Mouse (Mus musculus): Measurements from ENCODE around the gene 4930469K13Rik. TPM values are rescaled to one million over a fixed set of nuclear protein-coding genes. Genes with fewer than 3 reads are reported as not detected.
A peak's percentile ranks its signal among the peaks of the same experiment; 100 is the strongest.

4930469K13Rik gene
- polyA plus RNA-seq, 1 experiment from 2014 or later, result not detected

DNA sequence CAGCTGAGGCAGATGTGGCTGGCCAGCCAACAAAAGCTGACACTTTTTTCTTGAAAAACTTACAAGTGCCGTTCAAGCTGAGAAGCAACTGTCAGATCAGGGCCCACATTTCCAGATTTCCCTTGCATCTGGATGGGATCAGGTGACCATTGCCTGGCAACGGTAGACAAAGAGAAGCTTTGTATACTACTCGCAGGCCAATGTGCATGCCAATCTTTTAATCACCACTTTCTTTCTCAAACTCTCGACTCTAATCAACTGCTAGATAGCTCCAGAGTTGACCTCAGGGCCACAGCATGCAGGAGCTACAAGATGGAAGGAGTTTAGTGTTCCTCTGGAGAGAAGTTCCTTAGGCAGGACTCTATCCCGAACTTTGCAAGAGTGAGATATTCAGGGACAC lies 147.2 kb downstream of the 4930469K13Rik start:
- H3K4me3 ChIP-seq (ENCODE audit: low read length), result no peak overlapping the region
- H3K9ac ChIP-seq (ENCODE audit: low read length), result no peak overlapping the region
- H3K4me1 ChIP-seq (ENCODE audit: control insufficient read depth, insufficient read depth, low read length), result no peaks in the 10 kb centered on the region
- WGBS, result 54% methylated on average over 5 of the region's 5 CpGs
- no peaks in the 10 kb centered on the region; the same call in 1 of the 2 replicates for H3K27me3 ChIP-seq (ENCODE audit: control insufficient read depth, insufficient read depth, low read length)
- peaks cover 4% of the 10 kb centered on the region for H3K9me3 ChIP-seq (replicated peaks; ENCODE audit: control insufficient read depth, low read length)
- ATAC-seq (replicated peaks; ENCODE audit: extremely low read depth, insufficient read depth, low FRiP score), result no peak
- H3K4me2 ChIP-seq (ENCODE audit: low read depth, low read length), result no peak overlapping the region
- H3K36me3 ChIP-seq (ENCODE audit: control insufficient read depth, insufficient read depth), result no peaks in the 10 kb centered on the region
- H3K27ac ChIP-seq (ENCODE audit: low read length), result no peak overlapping the region

DNA sequence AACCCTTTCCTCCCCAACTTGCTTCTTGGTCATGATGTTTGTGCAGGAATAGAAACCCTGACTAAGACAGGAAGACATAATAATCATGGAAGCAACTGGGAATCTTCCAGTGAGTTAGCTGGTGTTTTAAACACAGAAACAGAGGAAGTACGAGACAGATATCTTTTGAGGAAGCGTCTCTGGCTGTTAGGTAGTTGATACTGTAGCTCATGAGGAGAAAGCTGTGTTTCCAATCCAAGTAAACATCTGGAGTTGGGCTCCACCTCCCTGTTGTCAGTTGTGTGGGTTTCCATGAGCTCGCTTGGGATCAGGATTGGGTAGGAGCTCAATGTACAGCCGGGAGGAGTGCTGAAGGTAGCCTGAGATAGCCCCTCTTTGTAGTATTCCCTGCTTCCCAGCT lies 151.9 kb downstream of the 4930469K13Rik start:
- no peak overlapping the region for H3K4me3 ChIP-seq (ENCODE audit: low read length)
- H3K36me3 ChIP-seq (ENCODE audit: control insufficient read depth, insufficient read depth), result no peaks in the 10 kb centered on the region
- WGBS, result 54% methylated on average over 4 of the region's 4 CpGs
- H3K4me2 ChIP-seq (ENCODE audit: low read depth, low read length), result no peak overlapping the region
- no peaks in the 10 kb centered on the region for H3K4me1 ChIP-seq (ENCODE audit: control insufficient read depth, insufficient read depth, low read length)
- peaks cover 4% of the 10 kb centered on the region for H3K9me3 ChIP-seq (replicated peaks; ENCODE audit: control insufficient read depth, low read length)
- ATAC-seq (replicated peaks; ENCODE audit: extremely low read depth, insufficient read depth, low FRiP score), result no peak
- H3K9ac ChIP-seq (ENCODE audit: low read length), result no peak overlapping the region
- no peak overlapping the region for H3K27ac ChIP-seq (ENCODE audit: low read length)
- H3K27me3 ChIP-seq (ENCODE audit: control insufficient read depth, insufficient read depth, low read length), result no peaks in the 10 kb centered on the region

DNA sequence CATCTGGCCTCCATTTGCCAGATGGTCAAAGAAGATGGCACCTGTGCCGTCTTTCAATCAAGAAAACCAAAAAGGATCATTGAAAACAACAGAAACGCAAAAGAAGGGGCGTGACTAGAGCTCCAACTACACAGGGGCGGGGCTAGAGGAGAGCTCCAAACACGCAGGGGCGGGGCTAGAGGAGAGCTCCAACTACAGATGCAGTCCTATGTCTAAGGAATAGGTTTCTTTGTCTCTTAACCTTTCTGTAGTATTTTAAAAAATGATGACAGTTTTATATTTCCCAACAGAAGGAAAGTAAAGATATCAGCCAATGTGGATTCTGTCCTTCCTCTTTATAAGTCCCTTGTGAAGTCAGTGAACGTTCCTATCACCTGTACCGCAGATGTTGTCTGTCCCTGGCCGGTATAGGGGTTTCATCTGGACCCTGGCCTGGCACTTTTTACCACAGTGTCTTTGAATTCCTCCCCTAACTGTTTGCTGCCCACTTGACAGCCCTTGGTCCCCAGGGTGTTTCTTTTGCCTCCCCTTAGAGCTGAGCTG lies 153.5 kb downstream of the 4930469K13Rik start:
- H3K27me3 ChIP-seq (ENCODE audit: control insufficient read depth, insufficient read depth, low read length), result no peaks in the 10 kb centered on the region
- no peak for ATAC-seq (replicated peaks; ENCODE audit: extremely low read depth, insufficient read depth, low FRiP score)
- 76% methylated on average over 9 of the region's 9 CpGs for WGBS
- H3K4me1 ChIP-seq (ENCODE audit: control insufficient read depth, insufficient read depth, low read length), result no peaks in the 10 kb centered on the region
- no peaks in the 10 kb centered on the region for H3K36me3 ChIP-seq (ENCODE audit: control insufficient read depth, insufficient read depth)
- H3K4me2 ChIP-seq (ENCODE audit: low read depth, low read length), result no peak overlapping the region
- no peak overlapping the region for H3K4me3 ChIP-seq (ENCODE audit: low read length)
- H3K9ac ChIP-seq (ENCODE audit: low read length), result no peak overlapping the region
- no peak overlapping the region for H3K27ac ChIP-seq (ENCODE audit: low read length)
- no peaks in the 10 kb centered on the region for H3K9me3 ChIP-seq (replicated peaks; ENCODE audit: control insufficient read depth, low read length)

DNA sequence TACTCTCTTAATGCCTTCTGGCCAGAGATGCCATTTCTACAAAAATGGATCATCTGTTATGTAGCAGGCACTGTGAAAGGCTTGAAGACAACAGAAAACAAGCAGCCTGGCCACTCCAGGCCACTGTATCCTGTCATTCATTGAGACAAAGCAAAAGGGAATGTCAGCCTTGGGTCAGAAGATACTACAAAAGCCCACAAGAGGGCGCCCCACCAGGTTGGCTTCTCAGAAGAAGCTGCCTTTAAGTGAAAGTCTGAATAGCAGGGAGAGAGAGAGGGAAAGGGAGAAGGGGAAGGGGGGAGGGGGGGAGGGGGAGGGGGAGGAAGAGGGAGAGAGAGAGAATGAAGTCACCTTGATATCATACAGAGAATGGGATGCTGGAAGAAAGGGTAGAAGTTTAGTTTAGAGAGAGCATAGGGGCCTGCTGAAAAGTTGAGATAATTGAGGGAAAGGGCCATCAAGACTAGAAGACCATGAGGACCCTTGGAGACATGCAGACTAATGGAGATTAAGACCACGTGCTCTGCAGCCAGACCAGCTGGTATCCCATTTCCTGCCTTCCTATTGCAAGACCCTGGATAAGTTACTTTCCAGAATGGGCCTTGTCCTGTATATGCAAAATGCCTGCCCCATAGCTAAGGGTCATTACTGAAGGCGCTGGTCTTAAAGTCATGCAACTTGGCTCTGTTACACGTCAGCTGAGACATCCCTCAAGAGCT lies 154.1 kb downstream of the 4930469K13Rik start:
- Histone ChIP-seq H3K4me2 (ENCODE audit: low read depth, low read length) (no peak overlapping the region), H3K9ac (ENCODE audit: low read length) (no peak overlapping the region), H3K27me3 (ENCODE audit: control insufficient read depth, insufficient read depth, low read length) (no peaks in the 10 kb centered on the region), H3K4me1 (ENCODE audit: control insufficient read depth, insufficient read depth, low read length) (no peaks in the 10 kb centered on the region), H3K9me3 (replicated peaks; ENCODE audit: control insufficient read depth, low read length) (no peaks in the 10 kb centered on the region), H3K4me3 (ENCODE audit: low read length) (no peak overlapping the region), H3K36me3 (ENCODE audit: control insufficient read depth, insufficient read depth) (no peaks in the 10 kb centered on the region), H3K27ac (ENCODE audit: low read length) (no peak overlapping the region)
- 60% methylated on average over 4 of the region's 4 CpGs for WGBS
- ATAC-seq (replicated peaks; ENCODE audit: extremely low read depth, insufficient read depth, low FRiP score), result no peak

DNA sequence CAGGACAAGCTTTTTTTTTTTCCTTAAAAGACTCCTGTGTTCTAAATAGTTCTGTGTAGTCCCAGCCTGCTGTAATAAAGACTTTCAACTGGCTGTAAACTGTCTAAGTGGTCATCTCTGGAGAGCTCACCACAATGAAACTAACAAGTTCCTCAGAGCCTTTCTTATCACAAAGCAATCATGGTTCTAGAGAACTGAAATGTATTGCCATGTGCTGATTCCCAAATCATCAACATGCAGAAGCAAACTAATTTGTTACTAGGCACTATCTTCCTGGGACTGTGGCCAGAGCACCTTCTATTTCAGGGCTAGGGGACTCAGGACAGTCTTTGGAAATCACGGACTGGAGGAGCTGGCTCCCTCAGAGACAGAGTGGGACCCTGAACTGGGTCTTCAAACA lies 154.8 kb downstream of the 4930469K13Rik start:
- Histone ChIP-seq H3K4me1 (ENCODE audit: control insufficient read depth, insufficient read depth, low read length) (no peaks in the 10 kb centered on the region), H3K27ac (ENCODE audit: low read length) (no peak overlapping the region), H3K9ac (ENCODE audit: low read length) (no peak overlapping the region), H3K27me3 (ENCODE audit: control insufficient read depth, insufficient read depth, low read length) (no peaks in the 10 kb centered on the region), H3K4me2 (ENCODE audit: low read depth, low read length) (no peak overlapping the region), H3K9me3 (replicated peaks; ENCODE audit: control insufficient read depth, low read length) (no peaks in the 10 kb centered on the region), H3K36me3 (ENCODE audit: control insufficient read depth, insufficient read depth) (no peaks in the 10 kb centered on the region), H3K4me3 (ENCODE audit: low read length) (no peak overlapping the region)
- no peak for ATAC-seq (replicated peaks; ENCODE audit: extremely low read depth, insufficient read depth, low FRiP score)
- 71% methylated on average over 1 of the region's 1 CpGs for WGBS

DNA sequence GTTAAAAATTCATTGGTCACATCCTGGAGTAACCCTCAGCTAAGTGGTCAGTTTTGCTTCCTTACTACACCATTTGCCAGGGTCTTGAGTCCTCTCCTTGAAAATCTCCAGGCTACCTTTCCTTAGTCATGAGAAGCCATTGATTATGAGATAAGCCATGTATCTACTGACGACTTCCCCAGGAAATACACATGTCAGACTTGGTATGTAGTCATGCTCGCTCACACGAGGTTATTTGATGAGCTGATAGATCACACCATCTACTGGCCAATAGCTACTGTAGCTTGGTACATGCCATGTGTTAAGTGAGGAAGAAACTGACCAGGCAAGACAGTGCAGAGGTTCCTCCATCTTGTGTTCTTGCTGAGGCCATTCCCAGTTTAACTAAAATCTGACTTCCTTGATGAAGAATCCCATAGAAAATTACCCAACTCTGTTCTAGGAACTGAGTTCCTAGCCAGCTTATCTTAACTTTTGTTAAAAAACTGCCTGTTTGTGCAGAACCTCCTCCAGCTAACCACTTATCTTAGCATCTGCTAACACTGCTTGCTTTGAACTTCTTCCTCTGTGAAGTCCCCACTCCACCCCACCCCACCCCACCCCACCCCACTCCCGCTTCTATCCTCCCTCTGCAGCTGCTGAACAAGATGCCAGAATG lies 158.8 kb downstream of the 4930469K13Rik start:
- Histone ChIP-seq H3K4me3 (ENCODE audit: low read length) (no peak overlapping the region), H3K9ac (ENCODE audit: low read length) (no peak overlapping the region), H3K9me3 (replicated peaks; ENCODE audit: control insufficient read depth, low read length) (no peaks in the 10 kb centered on the region), H3K36me3 (ENCODE audit: control insufficient read depth, insufficient read depth) (no peaks in the 10 kb centered on the region), H3K27me3 (ENCODE audit: control insufficient read depth, insufficient read depth, low read length) (no peaks in the 10 kb centered on the region), H3K4me2 (ENCODE audit: low read depth, low read length) (no peak overlapping the region; the same call in 1 of the 2 replicates), H3K27ac (ENCODE audit: low read length) (no peak overlapping the region), H3K4me1 (ENCODE audit: control insufficient read depth, insufficient read depth, low read length) (no peaks in the 10 kb centered on the region)
- 60% methylated on average over 4 of the region's 4 CpGs for WGBS
- no peak for ATAC-seq (replicated peaks; ENCODE audit: extremely low read depth, insufficient read depth, low FRiP score)

DNA sequence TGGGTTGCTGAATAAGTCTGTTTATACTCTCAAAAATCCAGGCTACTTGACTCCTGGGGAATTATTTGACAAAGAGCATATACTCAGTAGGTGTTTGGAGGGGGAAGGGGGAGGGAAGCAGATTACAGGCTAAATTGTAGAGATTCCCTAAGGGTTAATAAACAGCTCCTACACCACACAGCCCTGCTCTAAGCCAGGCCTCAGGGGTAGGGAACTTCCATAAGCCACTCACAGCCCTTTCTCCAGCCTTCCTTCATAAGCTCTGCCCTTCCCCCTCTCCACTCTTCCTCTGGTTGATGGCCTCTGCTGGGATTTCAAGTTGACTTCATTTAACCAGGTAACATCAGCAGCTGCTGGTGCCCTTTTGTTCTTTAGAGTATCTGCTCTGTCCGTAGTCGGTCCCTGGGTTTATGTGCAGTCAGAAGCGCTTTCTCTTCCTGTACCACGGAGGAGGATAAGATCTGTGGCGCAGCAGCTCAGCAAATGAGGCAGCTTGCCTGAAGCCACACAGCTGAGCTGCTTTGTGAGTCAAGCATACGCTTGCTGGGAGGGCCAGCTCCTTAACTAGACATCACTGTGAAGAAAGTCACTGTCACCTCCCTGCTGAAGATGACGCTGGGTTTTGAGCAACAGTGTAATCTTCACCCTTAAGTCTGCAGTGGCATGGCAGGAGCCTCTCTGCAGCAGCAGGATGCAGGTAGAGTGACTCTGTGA lies 159.6 kb downstream of the 4930469K13Rik start:
- Histone ChIP-seq H3K27me3 (ENCODE audit: control insufficient read depth, insufficient read depth, low read length) (no peaks in the 10 kb centered on the region), H3K4me2 (ENCODE audit: low read depth, low read length) (no peak overlapping the region), H3K4me1 (ENCODE audit: control insufficient read depth, insufficient read depth, low read length) (no peaks in the 10 kb centered on the region), H3K36me3 (ENCODE audit: control insufficient read depth, insufficient read depth) (no peaks in the 10 kb centered on the region), H3K27ac (ENCODE audit: low read length) (no peak overlapping the region), H3K9ac (ENCODE audit: low read length) (no peak overlapping the region), H3K4me3 (ENCODE audit: low read length) (no peak overlapping the region), H3K9me3 (replicated peaks; ENCODE audit: control insufficient read depth, low read length) (no peaks in the 10 kb centered on the region)
- ATAC-seq (replicated peaks; ENCODE audit: extremely low read depth, insufficient read depth, low FRiP score), result peak; percentile 38; the same call in 1 of the 2 replicates
- 50% methylated on average over 7 of the region's 7 CpGs for WGBS

DNA sequence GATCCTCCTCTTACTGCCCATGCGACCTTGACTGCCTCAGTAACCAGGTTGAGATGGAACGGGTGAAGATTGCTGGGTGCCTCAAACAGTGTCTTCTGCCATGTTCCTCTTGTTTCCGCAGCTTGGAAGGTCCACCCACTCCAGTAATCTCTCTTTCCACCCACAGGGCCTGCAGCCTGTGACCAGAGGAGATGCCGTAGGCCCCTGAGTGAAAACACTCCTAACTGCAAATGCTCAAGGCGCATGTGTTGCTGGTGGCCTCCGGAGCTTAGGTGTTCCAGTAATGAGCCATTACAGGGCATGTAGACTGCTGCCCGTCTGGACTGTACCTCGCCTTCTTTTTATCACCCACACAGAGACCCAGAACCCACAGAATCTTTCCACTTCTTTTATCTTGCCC lies 160.7 kb downstream of the 4930469K13Rik start:
- no peak for ATAC-seq (replicated peaks; ENCODE audit: extremely low read depth, insufficient read depth, low FRiP score)
- no peak overlapping the region for H3K4me3 ChIP-seq (ENCODE audit: low read length)
- no peaks in the 10 kb centered on the region for H3K9me3 ChIP-seq (replicated peaks; ENCODE audit: control insufficient read depth, low read length)
- no peak overlapping the region for H3K9ac ChIP-seq (ENCODE audit: low read length)
- no peak overlapping the region for H3K27ac ChIP-seq (ENCODE audit: low read length)
- 74% methylated on average over 8 of the region's 8 CpGs for WGBS
- no peak overlapping the region for H3K4me2 ChIP-seq (ENCODE audit: low read depth, low read length)
- H3K4me1 ChIP-seq (ENCODE audit: control insufficient read depth, insufficient read depth, low read length), result peaks cover 2% of the 10 kb centered on the region; the same call in 1 of the 2 replicates
- H3K27me3 ChIP-seq (ENCODE audit: control insufficient read depth, insufficient read depth, low read length), result no peaks in the 10 kb centered on the region
- no peaks in the 10 kb centered on the region for H3K36me3 ChIP-seq (ENCODE audit: control insufficient read depth, insufficient read depth)

DNA sequence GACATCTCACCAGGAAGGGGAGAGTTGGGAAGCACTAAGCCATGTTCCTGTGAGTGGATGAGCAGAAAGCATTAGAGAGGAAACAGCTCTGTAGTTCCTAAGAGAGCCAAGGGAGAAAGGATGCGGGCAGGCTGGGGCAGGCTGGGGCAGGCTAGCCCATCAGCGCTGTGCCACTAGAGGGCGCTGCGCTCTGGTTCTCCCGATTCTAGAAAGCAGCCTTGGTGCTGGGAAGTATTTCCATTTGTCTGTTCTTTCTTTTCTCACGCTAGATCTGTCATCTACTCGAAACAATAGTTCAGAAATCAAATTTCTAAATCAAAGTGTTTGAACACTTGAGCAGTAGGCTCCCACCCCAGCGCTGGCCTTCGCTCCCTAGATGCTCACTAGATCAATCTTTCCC lies 164.1 kb downstream of the 4930469K13Rik start:
- no peak for ATAC-seq (replicated peaks; ENCODE audit: extremely low read depth, insufficient read depth, low FRiP score)
- H3K9ac ChIP-seq (ENCODE audit: low read length), result no peak overlapping the region
- 54% methylated on average over 9 of the region's 9 CpGs for WGBS

More for the DNA sequence above, 164.1 kb downstream of the 4930469K13Rik start:
- Histone ChIP-seq H3K4me3 (ENCODE audit: low read length) (no peak overlapping the region), H3K27me3 (ENCODE audit: control insufficient read depth, insufficient read depth, low read length) (no peaks in the 10 kb centered on the region), H3K4me1 (ENCODE audit: control insufficient read depth, insufficient read depth, low read length) (peaks cover 6% of the 10 kb centered on the region; the same call in 1 of the 2 replicates), H3K4me2 (ENCODE audit: low read depth, low read length) (no peak overlapping the region), H3K36me3 (ENCODE audit: control insufficient read depth, insufficient read depth) (no peaks in the 10 kb centered on the region), H3K27ac (ENCODE audit: low read length) (no peak overlapping the region), H3K9me3 (replicated peaks; ENCODE audit: control insufficient read depth, low read length) (no peaks in the 10 kb centered on the region)

Data from heart, embryonic 16.5 days (tissue).